Mouse (Mus musculus): ENCODE results near the gene Kantr. TPM values are rescaled to one million over a fixed set of nuclear protein-coding genes. Genes with fewer than 3 reads are reported as not detected.

The Kantr gene
- polyA plus RNA-seq (2014; fragmentation: Illumina TruSeq; extraction: RNeasy Lipid Tissue Mini Kit (QIAGEN cat#74804); ENCODE audit: low read depth, low replicate concordance): 3.7 TPM

GRCm38 (mm10) chrX:152326996-152327688 lies at the start of gene Kantr:
TSS of gene Kantr (minus strand) at chrX:152327495.

GRCm38 (mm10) chrX:152368397-152369273 lies 41.3 kb upstream of the Kantr start, which contains the start of gene Gpr173:
TSS of gene Gpr173 (minus strand) at chrX:152368704.

GRCm38 (mm10) chrX:152342358-152342901 lies 15.1 kb upstream of the Kantr start, which contains the start of gene Tspyl2:
TSS of gene Tspyl2 (minus strand) at chrX:152342425.

Other genes starting within 250 kb of the Kantr start
- 0.43 TPM for gene Iqsec2, start 183.2 kb downstream of the Kantr start, polyA plus RNA-seq (2014; fragmentation: Illumina TruSeq; extraction: RNeasy Lipid Tissue Mini Kit (QIAGEN cat#74804); ENCODE audit: low read depth, low replicate concordance)
- 2.9 TPM for gene Kdm5c, start 94.5 kb downstream of the Kantr start, polyA plus RNA-seq (2014; fragmentation: Illumina TruSeq; extraction: RNeasy Lipid Tissue Mini Kit (QIAGEN cat#74804); ENCODE audit: low read depth, low replicate concordance)
- gene Tspyl2, start 14.9 kb upstream of the Kantr start, polyA plus RNA-seq (2014; fragmentation: Illumina TruSeq; extraction: RNeasy Lipid Tissue Mini Kit (QIAGEN cat#74804); ENCODE audit: low read depth, low replicate concordance): 35.1 TPM
- gene Gpr173, start 41.2 kb upstream of the Kantr start, polyA plus RNA-seq (2014; fragmentation: Illumina TruSeq; extraction: RNeasy Lipid Tissue Mini Kit (QIAGEN cat#74804); ENCODE audit: low read depth, low replicate concordance): 0.08 TPM
- 23.0 TPM for gene Cldn34a, start 235.8 kb upstream of the Kantr start, polyA plus RNA-seq (2014; fragmentation: Illumina TruSeq; extraction: RNeasy Lipid Tissue Mini Kit (QIAGEN cat#74804); ENCODE audit: low read depth, low replicate concordance)